Mouse (Mus musculus) myocyte (in vitro differentiated cells): ENCODE data around the gene Nif3l1.

Source experiments
- CEBPB ChIP-seq: IDR thresholded peaks from 2 replicates; pipeline ENCODE4 v1.6.1; 2011; ENCODE audit warnings: mild to moderate bottlenecking, moderate library complexity; ENCODE audit not compliant: poor library complexity, insufficient read depth, severe bottlenecking
- MAX ChIP-seq: IDR thresholded peaks from one replicate; pipeline ENCODE4 v1.6.1; 2011; ENCODE audit warnings: low read depth, mild to moderate bottlenecking, control low read depth
- POLR2A ChIP-seq: IDR thresholded peaks from one replicate; pipeline ENCODE4 v1.6.1; 2011; ENCODE audit warnings: low read depth, mild to moderate bottlenecking, control low read depth, moderate library complexity; ENCODE audit not compliant: insufficient read length
- TCF12 ChIP-seq: IDR thresholded peaks from one replicate; pipeline ENCODE4 v1.6.1; 2011; ENCODE audit warnings: mild to moderate bottlenecking, control low read depth; ENCODE audit not compliant: poor library complexity, insufficient read depth, severe bottlenecking

DNA sequence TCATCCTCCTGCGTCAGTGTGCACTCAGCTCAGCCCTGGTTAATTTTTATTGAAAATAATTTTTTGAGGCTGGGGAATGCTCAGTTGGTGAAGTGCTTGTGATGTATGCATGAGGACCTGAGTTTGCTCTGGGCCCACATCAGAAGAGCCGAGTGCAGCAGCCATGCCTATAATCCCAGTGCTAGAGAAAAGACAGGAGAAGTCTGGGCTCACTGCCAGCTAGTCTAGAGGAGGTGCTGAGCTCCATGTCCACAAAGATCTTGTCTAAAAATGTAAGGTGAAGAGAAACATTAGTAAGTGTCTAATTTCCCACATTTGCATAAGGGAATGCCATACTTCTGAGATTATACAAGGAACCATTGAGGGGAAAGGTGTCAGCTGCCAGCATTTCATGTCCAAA, 13.9 kb downstream of the Nif3l1 start:
- TF ChIP-seq MAX (no peak), POLR2A (no peak), TCF12 (no peak), CEBPB (no peak)
